ENCODE assay signal across 17 mouse cellular contexts in the genomic region with DNA sequence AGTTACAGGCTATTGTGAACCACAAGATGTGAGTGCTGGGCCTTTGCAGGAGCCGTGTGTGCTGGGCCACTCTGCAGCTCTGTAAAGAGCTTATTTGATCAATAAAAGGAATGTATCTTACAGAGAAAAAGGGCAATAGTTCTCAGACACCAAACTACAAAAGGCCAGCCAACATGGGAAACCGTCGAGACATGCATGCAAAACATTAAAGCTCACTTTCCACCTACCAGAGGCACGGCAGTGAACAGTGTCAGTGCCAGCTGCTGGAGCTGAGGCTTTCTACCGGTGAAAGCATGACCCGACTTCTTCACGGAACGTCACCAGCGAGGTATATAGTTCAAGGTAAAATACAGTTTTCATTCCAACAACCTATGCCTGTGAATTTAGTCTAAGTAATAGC.
"Had no signal": no experiment of that assay in that cellular context is flagged by ENCODE, and none has a peak within 500 bp of the region (broad histone marks: within the 10 kb centered on the region; RNA-seq: fewer than 3 reads in every experiment).

No protein-coding gene starts in this region.

- ATAC-seq: midbrain, embryonic 16.5 days had no signal

- H3K27me3 ChIP-seq: liver, embryonic 13.5 days; midbrain, embryonic 12.5 days; neural tube, embryonic 12.5 days; neural tube, embryonic 15.5 days; stomach, embryonic 15.5 days had no signal

- H3K9me3 ChIP-seq: liver, embryonic 13.5 days; midbrain, embryonic 12.5 days; neural tube, embryonic 12.5 days; neural tube, embryonic 15.5 days; stomach, embryonic 15.5 days had no signal

- H3K9ac ChIP-seq: liver, embryonic 13.5 days; midbrain, embryonic 12.5 days; neural tube, embryonic 12.5 days; neural tube, embryonic 15.5 days; stomach, embryonic 15.5 days had no signal

- H3K4me2 ChIP-seq: liver, embryonic 13.5 days; midbrain, embryonic 12.5 days; neural tube, embryonic 12.5 days; neural tube, embryonic 15.5 days; stomach, embryonic 15.5 days had no signal

- H3K4me3 ChIP-seq: liver, embryonic 13.5 days; midbrain, embryonic 12.5 days; neural tube, embryonic 12.5 days; neural tube, embryonic 15.5 days; stomach, embryonic 15.5 days had no signal

- H3K27ac ChIP-seq: liver, embryonic 13.5 days; midbrain, embryonic 12.5 days; neural tube, embryonic 12.5 days; neural tube, embryonic 15.5 days; stomach, embryonic 15.5 days had no signal

- H3K36me3 ChIP-seq: midbrain, embryonic 12.5 days; neural tube, embryonic 12.5 days; neural tube, embryonic 15.5 days; stomach, embryonic 15.5 days had no signal

- DNase-seq: kidney, adult 18-20 months; kidney, adult 9 months; kidney, postnatal 14 days; kidney, postnatal 4 days; liver, embryonic 13.5 days; lung, adult 2 months; lung, postnatal 14 days; lung, postnatal 4 days; retina, postnatal 1 day; right cerebral cortex, postnatal 25 days; spleen, adult 18-20 months; thymus, postnatal 25 days had no signal

- H3K4me1 ChIP-seq: liver, embryonic 13.5 days; midbrain, embryonic 12.5 days; neural tube, embryonic 12.5 days; neural tube, embryonic 15.5 days had no signal
